Mouse (Mus musculus): ENCODE results near the gene Lce3c. TPM values are rescaled to one million over a fixed set of nuclear protein-coding genes. Genes with fewer than 3 reads are reported as not detected.

Gene Lce3c
- polyA plus RNA-seq, 1 experiment: not detected

GRCm38 (mm10) chr3:92991926-92992325 lies 47.6 kb downstream of the Lce3c start, which contains the start of gene Lce3f:
Gene Lce3f, plus strand, starts transcription at chr3:92992226.
- H3K79me3 ChIP-seq (ENCODE audit: low read depth): no peaks in the 10 kb centered on the region
- H3K27me3 ChIP-seq (ENCODE audit: control insufficient read depth, insufficient read depth, insufficient read length): no peaks in the 10 kb centered on the region
- no peak within 1 kb of the TSS for H3ac ChIP-seq (ENCODE audit: control insufficient read depth, insufficient read length, low read depth)
- H3K4me3 ChIP-seq (ENCODE audit: insufficient read depth, poor library complexity, severe bottlenecking): no peak within 1 kb of the TSS
- H3K79me2 ChIP-seq (ENCODE audit: control insufficient read depth, insufficient read depth): no peaks in the 10 kb centered on the region
- no peaks in the 10 kb centered on the region for H3K36me3 ChIP-seq (ENCODE audit: control insufficient read depth, insufficient read depth)
- TF ChIP-seq CTCF (IDR thresholded peaks at IDR 0.05; ENCODE audit: control insufficient read depth, insufficient read depth, insufficient read length): no peak

Other genes starting within 250 kb of the Lce3c start
- not detected for gene Lce1e, start 235.4 kb upstream of the Lce3c start, polyA plus RNA-seq (2012; fragmentation: generic; extraction: Trizol)
- 0.83 TPM for gene Lce1f, start 224.1 kb upstream of the Lce3c start, polyA plus RNA-seq (2012; fragmentation: generic; extraction: Trizol)
- gene Gm38119, start 205.4 kb upstream of the Lce3c start, polyA plus RNA-seq (2012; fragmentation: generic; extraction: Trizol): not detected
- gene Lce1g, start 192.1 kb upstream of the Lce3c start, polyA plus RNA-seq (2012; fragmentation: generic; extraction: Trizol): 14.2 TPM
- gene Lce1h, start 179.4 kb upstream of the Lce3c start, polyA plus RNA-seq (2012; fragmentation: generic; extraction: Trizol): 0.35 TPM
- gene Lce1i, start 165.6 kb upstream of the Lce3c start, polyA plus RNA-seq (2012; fragmentation: generic; extraction: Trizol): not detected
- not detected for gene Lce1j, start 154.0 kb upstream of the Lce3c start, polyA plus RNA-seq (2012; fragmentation: generic; extraction: Trizol)
- gene Lce1k, start 136.6 kb upstream of the Lce3c start, polyA plus RNA-seq (2012; fragmentation: generic; extraction: Trizol): not detected
- not detected for gene Kprp, start 117.2 kb upstream of the Lce3c start, polyA plus RNA-seq (2012; fragmentation: generic; extraction: Trizol)
- not detected for gene Lce1l, start 93.2 kb upstream of the Lce3c start, polyA plus RNA-seq (2012; fragmentation: generic; extraction: Trizol)
- not detected for gene 2310050C09Rik, start 74.3 kb upstream of the Lce3c start, polyA plus RNA-seq (2012; fragmentation: generic; extraction: Trizol)
- not detected for gene Lce3a, start 18.3 kb upstream of the Lce3c start, polyA plus RNA-seq (2012; fragmentation: generic; extraction: Trizol)
- not detected for gene Lce3b, start 11.5 kb upstream of the Lce3c start, polyA plus RNA-seq (2012; fragmentation: generic; extraction: Trizol)
- not detected for gene Lce3d, start 12.9 kb downstream of the Lce3c start, polyA plus RNA-seq (2012; fragmentation: generic; extraction: Trizol)
- not detected for gene Lce3e, start 22.6 kb downstream of the Lce3c start, polyA plus RNA-seq (2012; fragmentation: generic; extraction: Trizol)
- not detected for gene Lce3f, start 47.7 kb downstream of the Lce3c start, polyA plus RNA-seq (2012; fragmentation: generic; extraction: Trizol)
- not detected for gene Crct1, start 71.2 kb downstream of the Lce3c start, polyA plus RNA-seq (2012; fragmentation: generic; extraction: Trizol)
- gene Lce1m, start 74.6 kb downstream of the Lce3c start, polyA plus RNA-seq (2012; fragmentation: generic; extraction: Trizol): not detected
- 0.09 TPM for gene Gm4858, start 124.3 kb downstream of the Lce3c start, polyA plus RNA-seq (2012; fragmentation: generic; extraction: Trizol)
- not detected for gene Crnn, start 200.3 kb downstream of the Lce3c start, polyA plus RNA-seq (2012; fragmentation: generic; extraction: Trizol)

Data from C2C12 (cell line).